Mouse (Mus musculus) thymus, postnatal 25 days (tissue): ENCODE results near the gene Glt28d2.
A peak's percentile ranks its signal among the peaks of the same experiment; 100 is the strongest.
"Not testable (repeated sequence)": the region's sequence is repeated elsewhere in the genome, so short reads cannot be mapped to it uniquely, and the experiment has no call there.

Experiments used
- DNase-seq: peaks from one replicate; pipeline ENCODE4 v3.0.0; 2022

Gene Glt28d2

DNA sequence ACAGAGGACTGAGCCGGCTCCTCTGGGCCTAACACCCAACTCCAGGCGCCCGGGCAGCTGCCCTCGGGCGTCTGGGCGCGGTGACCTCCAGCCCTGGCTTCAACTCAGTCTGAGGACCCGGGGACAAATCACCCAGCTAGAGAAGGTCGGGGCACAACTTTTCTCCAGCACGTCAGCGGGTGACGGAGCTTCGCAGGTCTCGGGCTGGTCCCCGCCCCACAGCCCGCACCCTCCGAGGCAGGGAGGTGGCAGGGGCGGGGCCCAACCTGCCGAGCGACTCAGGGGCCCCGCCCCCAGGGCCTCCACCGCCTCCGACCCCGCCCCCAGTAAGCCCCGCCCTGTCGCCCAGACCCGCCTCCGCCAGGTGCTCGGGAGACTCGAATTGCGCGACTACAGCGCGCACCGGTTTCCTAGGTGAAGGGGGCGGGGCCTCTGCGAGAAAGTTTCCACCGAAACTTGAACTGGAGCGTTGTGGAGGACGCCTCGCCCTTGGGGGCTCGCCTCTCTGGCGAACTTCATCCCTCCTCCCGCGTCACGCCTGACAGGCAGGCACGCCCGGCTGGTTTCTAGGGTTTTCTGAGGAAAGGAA, at the start of gene Glt28d2, which contains the start of gene Gm37240:
Gene Glt28d2, minus strand, starts transcription at position 278 of the 589 bp plus-strand sequence.
Gene Gm37240, minus strand, starts transcription at position 280 of the 589 bp plus-strand sequence.
- peak; percentile 66 for DNase-seq

DNA sequence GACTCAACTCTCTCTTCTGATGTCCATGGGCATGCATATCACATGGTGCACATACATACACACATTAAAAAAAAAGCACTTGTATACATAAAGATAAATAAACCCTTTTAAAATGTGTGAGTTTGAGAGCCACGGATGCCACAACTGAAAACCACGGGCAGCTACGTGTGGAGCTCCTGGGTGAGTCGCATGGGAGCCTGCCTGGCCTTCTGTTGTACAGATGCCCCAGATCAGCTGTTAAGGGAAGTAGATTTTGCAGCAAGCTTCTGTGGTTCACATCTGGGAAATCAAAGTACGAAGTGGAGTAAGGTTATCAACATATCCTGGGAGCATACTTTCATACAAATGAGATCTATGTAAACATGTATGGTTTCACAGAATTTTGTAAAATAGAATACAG, 46.3 kb upstream of the Glt28d2 start:
- DNase-seq: no peak

DNA sequence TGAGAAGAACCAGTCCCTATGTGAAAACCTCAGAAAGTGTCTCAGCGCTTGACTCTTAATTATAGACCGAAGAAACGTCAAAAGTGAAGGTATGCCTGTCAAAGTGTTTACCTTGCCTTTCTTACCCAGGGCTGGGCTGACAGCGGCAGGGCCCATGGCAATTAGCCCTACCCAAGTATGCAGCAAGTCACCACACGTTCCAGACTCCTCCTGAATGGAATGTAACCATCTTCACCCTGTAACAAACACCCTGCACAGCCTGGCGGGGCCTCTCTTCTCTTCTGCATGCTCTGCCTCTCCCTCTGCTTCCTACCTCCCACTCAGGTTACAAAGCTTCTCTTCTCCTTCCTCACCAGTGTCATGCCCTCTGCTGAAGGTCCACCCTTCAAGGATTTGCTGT, 44.5 kb upstream of the Glt28d2 start:
- DNase-seq: no peak

DNA sequence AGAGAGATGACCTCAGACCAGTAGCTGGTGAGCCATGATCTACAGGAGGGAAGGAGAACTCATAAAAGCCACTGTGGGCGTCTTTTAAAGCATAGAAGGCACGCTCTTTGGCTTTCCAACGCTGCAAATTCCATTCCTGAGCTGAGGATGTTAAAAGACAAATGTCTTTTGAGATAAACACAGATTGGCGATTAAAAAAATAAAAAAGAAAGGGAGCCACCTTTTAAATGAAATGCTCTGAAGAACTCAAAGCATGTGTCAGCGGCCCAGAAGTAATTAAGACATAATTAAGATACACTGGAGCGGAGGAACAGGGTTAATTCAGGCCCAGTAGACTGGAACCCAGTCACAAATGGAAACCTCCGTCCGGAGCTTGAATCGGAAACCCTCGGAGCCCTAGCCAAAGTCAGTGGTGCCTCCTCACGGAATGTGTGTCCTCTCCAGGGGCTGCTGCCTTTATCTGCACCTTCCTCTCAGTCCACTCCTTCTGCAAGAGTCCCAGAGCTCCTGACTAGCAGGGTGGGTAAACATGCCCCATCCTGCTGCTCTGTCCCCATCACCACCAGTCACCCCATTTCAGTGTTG, 43.4 kb upstream of the Glt28d2 start:
- DNase-seq: no peak

DNA sequence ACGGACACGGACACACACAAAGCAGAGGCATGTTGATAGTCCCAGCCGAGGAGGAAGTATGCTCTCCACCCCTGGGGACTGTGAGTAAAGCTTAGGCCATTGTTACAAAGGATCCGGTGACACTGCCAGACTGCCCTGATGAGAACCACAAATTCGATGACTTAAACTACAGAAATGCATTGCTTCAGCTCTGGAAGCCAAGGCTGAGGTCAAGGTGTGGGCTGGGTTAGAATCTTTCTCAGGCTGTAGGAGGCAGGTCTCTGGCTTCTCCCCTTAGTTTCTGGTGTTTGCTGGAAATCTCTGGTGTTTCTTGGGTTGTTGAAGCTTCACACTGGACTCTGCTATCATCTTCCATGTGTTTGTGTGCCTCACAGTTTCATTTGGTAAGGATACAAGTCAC, 42.4 kb upstream of the Glt28d2 start:
- no peak for DNase-seq

DNA sequence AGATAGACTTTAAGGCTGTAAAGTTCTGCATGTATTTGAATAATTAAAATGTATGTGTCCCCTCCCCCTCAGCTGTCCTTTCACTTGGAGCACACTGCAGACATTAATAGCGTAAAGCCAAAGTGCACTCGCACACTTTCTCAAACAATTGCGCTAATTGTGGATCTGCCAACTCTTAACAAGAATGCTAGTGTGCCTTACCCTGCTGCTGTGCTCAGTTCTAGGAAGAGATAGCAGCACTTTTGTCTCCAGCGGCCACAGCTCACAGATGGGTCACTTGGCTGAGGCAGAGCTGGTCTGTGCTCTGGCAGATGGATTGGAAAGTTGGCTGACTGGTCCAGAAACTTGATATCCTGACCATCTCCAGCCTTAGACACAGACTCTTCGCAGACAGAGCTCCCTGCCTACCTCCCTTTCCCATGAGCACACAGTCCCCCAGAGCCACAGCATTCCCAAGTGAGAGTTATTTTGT, 40.9 kb upstream of the Glt28d2 start:
- no peak for DNase-seq

DNA sequence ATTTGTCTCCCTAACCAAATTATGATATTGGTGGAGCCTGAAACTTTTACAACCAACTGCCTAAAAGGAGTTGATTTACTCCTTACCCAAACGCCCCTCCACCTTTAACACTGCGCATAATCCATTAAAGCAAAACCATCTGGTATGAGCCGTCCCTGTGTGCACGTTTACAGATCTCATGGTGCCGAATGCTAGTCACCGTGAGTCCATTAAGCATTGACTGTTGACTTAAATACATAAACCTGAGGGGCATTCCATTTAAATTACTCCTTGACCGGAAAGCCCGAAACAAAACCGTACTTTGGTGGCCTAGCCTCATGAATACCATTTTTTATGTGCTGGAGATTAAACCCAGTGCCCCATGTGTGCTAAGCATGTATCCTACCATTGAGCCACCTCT, 40.0 kb upstream of the Glt28d2 start:
- no peak for DNase-seq

DNA sequence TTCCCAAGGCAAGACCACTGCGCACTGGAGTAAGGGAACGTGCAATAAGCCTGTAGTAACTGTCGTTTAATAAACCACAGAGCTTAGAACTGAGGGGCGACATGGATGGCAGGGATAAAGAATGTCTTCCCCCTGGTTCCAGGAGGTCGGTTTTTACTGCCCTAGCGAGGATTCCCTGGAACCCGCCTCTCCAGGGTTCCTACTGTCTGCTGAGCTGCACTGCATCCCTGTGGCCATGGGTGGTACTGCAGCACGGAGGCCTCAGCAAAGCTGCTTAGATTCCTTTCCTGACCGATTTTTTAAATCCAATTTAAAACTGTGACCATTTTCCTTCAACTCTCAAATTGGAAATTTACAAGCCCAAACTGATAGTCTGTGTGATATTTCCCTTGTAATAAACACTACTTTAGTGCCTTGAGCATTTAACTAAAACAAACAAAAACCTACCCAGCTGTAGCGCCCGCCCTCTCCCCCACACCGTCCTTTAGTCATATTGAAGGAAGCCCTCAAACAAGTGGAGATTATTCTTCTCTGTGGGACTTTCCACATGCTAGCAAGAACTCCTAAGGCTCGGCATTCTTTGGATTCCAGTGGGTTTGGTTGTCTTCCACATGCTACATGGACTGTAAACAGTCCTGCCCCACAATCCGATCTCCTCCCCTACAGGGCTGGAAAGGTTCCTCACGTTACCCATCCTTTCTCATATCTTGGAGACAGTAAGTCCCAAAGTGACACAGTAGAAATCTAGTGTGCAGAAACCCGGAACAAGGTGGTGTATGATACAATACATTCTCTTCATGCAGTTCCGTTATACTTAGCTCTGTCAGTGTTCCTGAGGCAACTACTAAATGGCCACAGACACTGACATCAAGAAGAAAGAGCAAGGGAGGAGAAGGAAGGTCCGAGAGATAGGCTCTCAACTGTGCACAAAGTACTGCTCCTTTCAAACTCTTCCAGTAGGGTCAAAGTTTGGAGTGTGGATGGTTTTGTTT, 36.9 kb upstream of the Glt28d2 start:
- DNase-seq: peak; percentile 44

DNA sequence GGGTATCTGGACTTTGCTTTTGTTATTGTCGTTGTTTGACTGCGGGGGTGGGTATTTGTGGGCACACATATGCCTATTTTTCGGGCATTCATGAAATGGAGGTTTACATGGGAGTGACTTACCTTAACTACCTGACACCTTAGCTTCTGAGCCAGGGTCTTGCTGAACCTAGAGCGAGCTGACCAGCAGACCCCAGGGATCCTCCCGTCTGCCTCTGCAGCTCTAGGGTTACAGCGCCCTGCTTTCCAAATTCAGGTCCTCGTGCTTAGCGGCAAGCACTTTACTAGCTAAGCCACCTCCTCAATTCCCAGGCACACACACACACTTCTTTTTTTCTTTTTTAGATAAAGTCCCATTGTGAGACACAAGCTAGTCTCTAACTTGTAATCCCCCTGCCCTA, 36.0 kb upstream of the Glt28d2 start:
- no peak for DNase-seq

DNA sequence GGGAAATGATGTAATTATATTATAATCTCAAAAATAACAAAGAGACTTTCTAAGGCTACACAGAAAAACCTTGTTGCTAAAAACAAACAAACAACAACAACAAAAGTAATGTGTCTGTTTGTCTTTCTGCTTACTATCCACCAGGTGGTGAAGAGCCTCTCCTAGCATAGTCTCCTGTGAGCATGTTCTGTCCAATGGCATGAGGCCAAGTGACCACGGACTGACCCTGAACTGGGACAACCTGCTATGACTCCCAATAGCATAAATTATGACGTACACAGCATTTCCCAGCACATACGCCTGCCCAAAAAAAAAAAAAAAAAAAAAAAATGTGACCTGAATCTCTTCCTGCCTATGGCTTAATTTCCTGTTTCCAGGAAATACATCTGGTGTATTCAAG, 35.0 kb upstream of the Glt28d2 start:
- no peak for DNase-seq

DNA sequence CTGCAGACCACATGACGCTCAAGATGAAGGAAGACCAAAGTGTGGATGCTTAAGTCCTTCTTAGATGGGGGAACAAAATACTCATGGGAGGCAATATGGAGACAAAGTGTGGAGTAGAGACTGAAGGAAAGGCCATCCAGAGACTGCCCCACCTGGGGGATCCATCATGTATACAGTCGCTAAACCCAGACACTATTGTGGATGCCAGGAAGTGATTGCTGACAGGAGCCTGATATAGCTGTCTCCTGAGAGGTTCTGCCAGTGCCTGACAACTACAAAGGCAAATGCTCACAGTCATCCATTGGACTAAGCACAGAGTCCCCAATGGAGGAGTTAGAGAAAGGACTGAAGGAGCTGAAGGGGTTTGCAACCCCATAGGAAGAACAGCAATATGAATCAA, 33.4 kb upstream of the Glt28d2 start:
- DNase-seq: not testable (repeated sequence)

DNA sequence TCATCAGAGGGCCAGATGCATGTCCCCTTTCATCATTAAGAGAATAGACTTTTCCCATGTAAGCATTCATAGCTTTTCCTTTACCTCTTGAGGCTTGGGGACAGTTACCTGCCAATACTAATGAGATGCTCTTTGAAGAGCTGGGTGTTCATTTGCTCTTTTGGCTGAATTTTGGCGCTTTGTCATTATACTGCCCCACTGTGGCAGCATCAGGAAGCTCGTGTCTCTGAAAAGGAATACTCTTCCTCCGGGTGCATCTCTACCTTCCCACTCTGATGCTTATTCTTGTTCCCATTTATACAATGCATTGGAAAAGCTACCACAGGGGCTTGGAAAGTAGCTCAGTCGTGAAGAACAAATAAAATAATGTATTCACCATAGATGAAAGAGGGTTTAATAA, 30.3 kb upstream of the Glt28d2 start:
- DNase-seq: peak; percentile 4

DNA sequence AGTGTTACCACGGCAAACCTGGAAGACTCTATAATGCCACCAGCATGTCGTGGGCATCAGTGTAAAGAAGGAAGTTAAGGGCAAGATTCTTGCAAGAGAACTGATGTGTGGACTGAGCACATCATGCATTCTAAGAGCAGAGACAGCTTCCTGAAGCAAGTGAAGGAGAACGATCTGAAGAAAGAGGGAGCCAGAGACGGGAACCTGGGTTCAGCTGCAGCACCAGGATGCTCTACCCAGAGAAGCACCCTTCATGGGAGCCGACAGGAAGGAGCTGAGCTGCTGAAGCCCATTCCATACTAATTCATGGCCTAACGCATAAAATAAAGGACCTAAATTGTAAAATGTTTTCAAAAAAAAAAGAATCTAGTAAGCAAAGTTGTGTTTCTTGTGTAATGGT, 27.5 kb upstream of the Glt28d2 start:
- DNase-seq: no peak

DNA sequence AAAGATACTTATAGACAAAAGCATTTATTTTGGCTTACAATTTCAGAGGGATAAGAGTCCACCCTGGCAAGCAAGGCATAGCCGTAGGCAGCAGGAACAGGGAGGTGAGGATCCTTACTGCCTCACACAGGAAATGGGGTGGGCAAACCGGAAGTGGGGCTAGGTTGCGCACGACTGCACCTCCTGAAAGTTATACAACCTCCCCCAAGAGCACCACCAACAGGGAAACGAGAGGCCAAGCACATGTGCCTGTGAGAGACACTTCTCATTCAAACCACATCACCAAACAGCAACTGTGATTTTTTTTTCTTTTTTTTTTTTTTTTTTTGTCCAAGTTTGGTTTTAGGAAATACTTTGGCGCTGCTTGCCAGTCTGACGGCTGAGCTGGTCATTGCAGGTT, 19.8 kb upstream of the Glt28d2 start:
- no peak for DNase-seq

DNA sequence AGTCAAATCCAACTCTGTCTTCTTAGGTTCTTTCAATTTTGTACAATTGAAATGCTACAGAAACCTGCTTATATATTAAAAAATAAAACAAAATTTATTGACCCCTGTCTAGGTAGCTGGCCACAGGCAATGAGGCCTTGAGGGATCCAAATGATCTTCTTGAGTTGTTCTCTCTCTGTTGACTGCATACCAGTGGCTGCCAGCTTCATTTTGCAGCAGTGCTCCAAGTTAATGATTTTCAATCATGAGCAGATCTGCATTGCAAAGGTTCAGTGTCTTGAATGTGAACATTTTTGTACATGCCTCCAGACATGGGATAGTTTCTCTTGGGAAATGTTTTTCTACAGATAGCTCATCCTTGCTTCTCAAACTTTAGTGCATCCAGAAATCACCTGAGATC, 17.1 kb upstream of the Glt28d2 start:
- no peak for DNase-seq

DNA sequence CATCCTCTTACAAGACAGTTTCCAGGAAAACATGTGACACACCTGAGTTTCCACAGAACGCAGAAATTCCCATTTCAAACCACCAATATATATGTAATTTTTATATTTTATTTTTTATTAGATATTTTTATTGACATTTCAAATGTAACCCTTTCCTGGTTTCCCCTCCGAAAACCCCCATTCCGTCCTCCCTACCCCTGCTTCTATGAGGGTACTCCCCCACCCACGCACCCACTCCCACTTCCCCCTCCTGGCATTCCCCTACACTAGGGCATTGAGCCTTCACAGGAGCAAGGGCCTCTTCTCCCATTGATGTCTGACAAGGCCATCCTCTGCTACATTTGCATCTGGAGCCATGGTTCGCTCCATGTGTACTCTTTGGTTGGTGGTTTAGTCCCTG, 7.7 kb upstream of the Glt28d2 start:
- no peak for DNase-seq

DNA sequence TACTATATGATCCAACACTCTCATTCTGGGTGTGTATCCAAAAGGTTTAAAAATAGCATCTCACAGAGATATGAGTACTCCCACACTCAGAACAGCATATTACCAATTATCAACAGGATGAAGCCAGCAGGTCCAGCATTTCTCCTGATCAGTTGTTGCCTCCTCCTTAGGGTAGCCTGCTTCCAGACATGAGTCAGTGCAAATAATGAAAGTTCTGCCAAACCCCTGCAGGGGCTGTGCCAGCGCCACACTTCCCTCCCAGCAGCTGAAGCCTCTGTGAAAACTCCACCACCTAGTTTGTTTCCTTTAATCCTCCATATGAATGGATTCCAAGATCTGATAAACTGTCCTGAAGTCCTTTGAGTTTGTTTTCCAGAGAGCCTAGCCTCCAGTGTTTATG, 4.3 kb upstream of the Glt28d2 start:
- DNase-seq: no peak

DNA sequence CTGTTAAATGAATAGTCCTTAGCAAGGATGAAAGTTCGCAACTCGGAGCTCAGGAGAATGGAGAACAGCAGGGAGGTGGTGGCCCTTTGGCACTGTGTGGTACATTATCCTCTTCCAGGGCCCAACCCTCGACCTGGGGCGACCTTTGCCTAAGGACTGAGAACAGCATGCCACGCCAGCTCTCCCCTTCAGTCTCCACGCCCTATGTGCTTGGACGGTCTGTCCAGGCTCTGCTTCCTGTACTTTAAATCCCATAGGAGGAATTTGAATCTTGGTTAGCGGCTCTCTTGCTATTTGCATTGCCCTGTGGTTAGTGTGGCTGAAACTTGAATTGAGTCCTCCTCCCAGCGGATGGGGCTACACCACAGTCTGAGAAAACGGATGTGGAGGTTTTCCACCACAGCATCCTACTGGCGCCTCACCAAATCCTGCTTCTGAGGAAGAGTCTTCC, 930 bp upstream of the Glt28d2 start:
- peak; percentile 13 for DNase-seq

DNA sequence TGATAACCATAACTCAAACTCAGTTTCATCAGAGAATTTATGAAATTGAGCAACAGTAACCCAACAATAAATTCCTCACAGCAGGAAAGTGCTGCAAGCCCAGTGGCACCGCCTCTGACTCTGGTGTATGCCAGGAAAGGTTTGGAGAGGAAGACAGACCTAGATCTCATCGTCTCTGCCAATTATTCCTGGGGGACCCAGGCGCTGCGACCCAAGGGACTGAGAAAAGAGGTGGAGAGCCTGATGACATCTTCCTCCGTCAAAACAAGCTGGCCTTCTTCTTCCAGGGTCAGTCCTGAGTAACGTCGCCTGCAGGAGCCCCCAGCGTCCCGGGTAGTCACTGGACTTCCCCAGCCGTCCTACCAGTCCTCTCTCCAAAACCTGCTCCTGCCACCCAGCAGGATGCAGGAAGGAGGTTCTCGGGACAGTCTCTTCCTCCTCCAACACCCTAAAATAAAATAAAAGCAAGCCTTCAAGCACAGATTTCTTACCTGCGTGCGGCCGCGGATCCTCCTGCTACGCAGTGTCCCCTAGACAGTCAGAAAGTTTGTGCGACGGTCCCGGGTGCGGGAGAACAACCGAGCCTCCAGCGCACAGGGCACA, 579 bp downstream of the Glt28d2 start:
- DNase-seq: no peak

DNA sequence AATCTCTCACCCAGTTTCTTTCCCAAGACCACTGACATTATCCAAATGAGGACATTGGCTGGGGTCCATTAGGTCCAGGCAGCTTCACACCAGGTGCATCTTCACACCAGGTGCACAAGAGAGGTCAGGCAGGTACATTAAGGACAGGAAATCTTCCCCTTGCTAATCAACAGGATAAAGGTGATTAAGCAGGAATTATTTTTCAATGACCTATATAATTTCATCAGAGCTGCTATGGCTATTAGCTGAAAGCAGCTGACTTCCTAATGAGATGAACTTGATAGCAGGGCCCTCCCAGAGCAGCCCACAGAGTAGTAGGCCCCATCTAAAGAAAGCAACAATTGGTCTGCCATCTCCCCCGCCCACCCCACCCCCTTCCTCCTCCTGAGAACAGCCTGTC, 1.4 kb downstream of the Glt28d2 start:
- DNase-seq: no peak

DNA sequence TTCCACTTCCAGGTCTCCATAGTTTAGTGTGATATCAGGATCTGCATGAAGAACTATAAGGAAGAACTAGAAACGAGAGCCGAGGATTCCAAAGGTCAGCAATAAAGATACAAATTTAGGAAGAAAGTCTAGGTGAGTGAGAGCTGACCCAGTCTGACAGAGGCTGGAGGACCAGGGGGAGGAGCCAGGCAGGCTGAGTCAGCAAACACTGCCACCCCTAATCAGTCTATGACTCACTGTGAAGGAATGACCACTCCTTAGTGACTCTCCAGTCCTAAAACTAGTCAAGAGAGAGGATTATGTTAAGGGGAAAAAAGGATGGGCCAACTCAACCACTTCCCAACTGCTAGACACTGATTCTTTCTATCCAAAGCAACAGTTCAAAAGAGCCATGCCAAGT, 6.6 kb downstream of the Glt28d2 start:
- no peak for DNase-seq

DNA sequence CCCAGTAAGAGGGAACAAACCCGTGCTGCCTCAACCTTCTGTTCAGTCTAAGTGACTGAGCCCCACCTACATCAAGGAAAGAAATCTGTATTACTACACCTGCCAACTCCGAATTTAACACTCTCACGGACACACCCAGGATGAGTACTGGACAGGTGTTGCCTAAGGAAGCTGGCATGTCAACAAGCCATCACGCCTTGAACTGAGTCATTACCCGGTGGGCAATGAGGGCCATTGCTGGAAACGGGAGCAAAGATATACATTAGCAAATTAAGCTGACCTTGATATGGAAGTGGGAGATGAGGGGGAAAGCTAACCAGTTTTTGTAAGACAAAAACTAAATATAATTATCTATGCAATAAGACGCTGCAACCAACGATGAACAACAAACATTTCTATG, 7.2 kb downstream of the Glt28d2 start:
- DNase-seq: no peak

DNA sequence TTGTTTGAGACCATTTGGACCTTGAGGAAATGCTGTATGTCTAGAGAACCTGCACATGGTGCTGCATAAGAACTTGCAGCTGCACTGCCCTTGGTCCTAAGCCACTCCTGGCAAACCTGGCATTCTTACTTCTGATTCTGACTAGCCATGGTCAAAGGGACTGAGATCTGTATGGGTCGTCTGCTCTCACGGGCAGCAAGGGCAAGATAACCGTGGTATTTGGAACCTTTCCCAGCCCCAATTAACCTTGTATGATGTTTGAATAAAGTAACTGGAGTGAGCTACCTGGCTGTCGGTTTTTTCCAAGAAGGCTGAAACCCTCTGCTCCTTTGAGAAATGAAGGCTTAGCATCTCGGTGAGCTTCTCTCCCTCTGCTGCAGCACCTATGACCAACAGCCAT, 8.4 kb downstream of the Glt28d2 start:
- DNase-seq: no peak
